Mouse (Mus musculus) embryonic fibroblast, embryonic 13.5 days (primary cell): Measurements from ENCODE around the gene Gid8.

ENCODE experiments used
- CTCF ChIP-seq: IDR thresholded peaks from 2 replicates; pipeline ENCODE4 v1.5.1; 2011; ENCODE audit warnings: mild to moderate bottlenecking, control low read depth, low read length, moderate library complexity, borderline replicate concordance; ENCODE audit not compliant: insufficient read depth
- POLR2A ChIP-seq: IDR thresholded peaks from 2 replicates; pipeline ENCODE4 v1.6.1; 2011; ENCODE audit warnings: low read depth, mild to moderate bottlenecking, control low read depth, low read length, moderate library complexity

DNA sequence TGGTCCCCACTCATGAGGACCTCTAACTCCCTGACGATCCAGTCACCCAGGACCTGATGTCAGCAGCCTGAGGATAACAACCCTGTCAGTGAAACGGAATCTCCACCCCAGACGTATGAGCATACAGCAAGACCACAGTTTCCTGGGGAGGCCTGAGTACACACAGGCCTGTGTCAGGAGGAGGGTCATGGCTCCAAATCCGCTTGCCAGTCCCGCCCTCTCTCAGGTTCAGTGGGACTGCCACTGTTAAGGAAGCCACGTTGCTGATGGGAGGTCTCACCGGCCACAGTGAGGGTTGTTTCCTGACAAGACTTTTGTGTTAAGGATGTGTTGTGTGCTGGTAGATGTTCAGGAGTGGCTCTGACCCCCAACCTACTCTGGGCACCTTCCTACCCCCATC is 31.5 kb downstream of the Gid8 start:
- TF ChIP-seq CTCF (no peak), POLR2A (no peak)
